Mouse (Mus musculus) CH12.LX (cell line): ENCODE measurements around the gene Capn11.

ENCODE experiments used
- CTCF ChIP-seq, 2 experiments: IDR thresholded peaks in 1 of 2; conservative IDR thresholded peaks in 1 of 2; 2 replicates each; pipeline ENCODE4 v1.5.1; 2011 to 2012; ENCODE audit warnings: low read depth in 2 of 2, low read length in 2 of 2, improper control_type of control experiment in 1 of 2, inconsistent platforms in 1 of 2, mild to moderate bottlenecking in 1 of 2, moderate library complexity in 1 of 2
- JUND ChIP-seq: conservative IDR thresholded peaks from 2 replicates; pipeline ENCODE4 v1.6.1; 2011; ENCODE audit warnings: low read depth, low read length, improper control_type of control experiment
- POLR2A ChIP-seq: IDR thresholded peaks from 2 replicates; pipeline ENCODE4 v1.6.1; 2011; ENCODE audit warnings: low read depth, mild to moderate bottlenecking, improper control_type of control experiment, low read length
- ZKSCAN1 ChIP-seq: IDR thresholded peaks from 2 replicates; pipeline ENCODE4 v1.6.1; 2012; ENCODE audit warnings: low read depth, inconsistent platforms, low read length, improper control_type of control experiment, borderline replicate concordance

- TF ChIP-seq CTCF (conservative IDR thresholded peaks at IDR 0.05 in 1 of 2, IDR thresholded peaks at IDR 0.05 in 1 of 2; ENCODE audit: low read depth in 2 of 2, low read length in 2 of 2) (peak in 1 of 2 experiments; percentile 82; a peak in 2 of 4 replicates), POLR2A (no peak), ZKSCAN1 (no peak), JUND (no peak)
These were observed 29.0 kb downstream of the Capn11 start for GRCm38 (mm10) chr17:45629861-45630694.
